Mouse (Mus musculus): ENCODE measurements at regions not wholly inside any gene's neighbourhood (a gene's known extent, or its start where the extent isn't known, plus 50 kb on each side); places are given as distances from the start of the nearest gene placed in this dataset.

GRCm38 (mm10) chr2:71666927-71667326, 78.5 kb upstream of the Itga6 start:
- DNase-seq (ENCODE audit: low spot score) (no peak), ATAC-seq (replicated peaks; ENCODE audit: low FRiP score) (no peak)
- 82% methylated on average over 2 of the region's 2 CpGs for WGBS
- no peaks in the 10 kb centered on the region for H3K9me3 ChIP-seq (ENCODE audit: control insufficient read depth, low read length)
- no peaks in the 10 kb centered on the region for H3K36me3 ChIP-seq (ENCODE audit: control insufficient read depth, insufficient read depth, low read length)
- peaks cover 27% of the 10 kb centered on the region for H3K4me1 ChIP-seq (replicated peaks; ENCODE audit: control insufficient read depth, insufficient read depth, low read length)
- no peak overlapping the region for H3K4me2 ChIP-seq
- H3K27me3 ChIP-seq (replicated peaks; ENCODE audit: control insufficient read depth, insufficient read depth, low read length), result no peaks in the 10 kb centered on the region
- no peak overlapping the region for H3K9ac ChIP-seq (ENCODE audit: low read depth, low read length)
- H3K27ac ChIP-seq (ENCODE audit: low read depth, low read length), result no peak overlapping the region
- H3K4me3 ChIP-seq (ENCODE audit: low read depth, low read length), result no peak overlapping the region

- peaks cover 19% of the 10 kb centered on the region for H3K4me1 ChIP-seq (replicated peaks; ENCODE audit: control insufficient read depth, insufficient read depth, low read length)
- WGBS, result 91% methylated on average over 3 of the region's 3 CpGs
- no peak overlapping the region for H3K4me3 ChIP-seq (ENCODE audit: low read depth, low read length)
- no peaks in the 10 kb centered on the region for H3K36me3 ChIP-seq (ENCODE audit: control insufficient read depth, insufficient read depth, low read length)
- H3K27ac ChIP-seq (ENCODE audit: low read depth, low read length), result no peak overlapping the region
- DNase-seq (ENCODE audit: low spot score), result no peak
- no peak overlapping the region for H3K4me2 ChIP-seq
- no peaks in the 10 kb centered on the region for H3K27me3 ChIP-seq (replicated peaks; ENCODE audit: control insufficient read depth, insufficient read depth, low read length)
- ATAC-seq (replicated peaks; ENCODE audit: low FRiP score), result no peak
- H3K9me3 ChIP-seq (ENCODE audit: control insufficient read depth, low read length), result no peaks in the 10 kb centered on the region
- H3K9ac ChIP-seq (ENCODE audit: low read depth, low read length), result no peak overlapping the region
Observed at GRCm38 (mm10) chr2:71667746-71668145, 77.7 kb upstream of the Itga6 start.

- H3K27ac ChIP-seq (ENCODE audit: low read depth, low read length), result peak overlapping the region; percentile 82
- H3K9ac ChIP-seq (ENCODE audit: low read depth, low read length), result no peak overlapping the region
- no peak overlapping the region for H3K4me3 ChIP-seq (ENCODE audit: low read depth, low read length)
- no peaks in the 10 kb centered on the region for H3K9me3 ChIP-seq (ENCODE audit: control insufficient read depth, low read length)
- peaks cover 6% of the 10 kb centered on the region for H3K4me1 ChIP-seq (replicated peaks; ENCODE audit: control insufficient read depth, insufficient read depth, low read length)
- ATAC-seq (replicated peaks; ENCODE audit: low FRiP score) (no peak), DNase-seq (ENCODE audit: low spot score) (no peak)
- no peaks in the 10 kb centered on the region for H3K36me3 ChIP-seq (ENCODE audit: control insufficient read depth, insufficient read depth, low read length)
- WGBS, result 47% methylated on average over 6 of the region's 6 CpGs
- no peak overlapping the region for H3K4me2 ChIP-seq
- no peaks in the 10 kb centered on the region for H3K27me3 ChIP-seq (replicated peaks; ENCODE audit: control insufficient read depth, insufficient read depth, low read length)
Observed at GRCm38 (mm10) chr2:71670228-71670790, 75.1 kb upstream of the Itga6 start.

GRCm38 (mm10) chr2:71670882-71671281, 74.5 kb upstream of the Itga6 start:
- no peak for DNase-seq (ENCODE audit: low spot score)
- Histone ChIP-seq H3K4me3 (ENCODE audit: low read depth, low read length) (no peak overlapping the region), H3K27ac (ENCODE audit: low read depth, low read length) (peak overlapping the region; percentile 82), H3K9ac (ENCODE audit: low read depth, low read length) (no peak overlapping the region), H3K9me3 (ENCODE audit: control insufficient read depth, low read length) (no peaks in the 10 kb centered on the region), H3K36me3 (ENCODE audit: control insufficient read depth, insufficient read depth, low read length) (no peaks in the 10 kb centered on the region), H3K4me1 (replicated peaks; ENCODE audit: control insufficient read depth, insufficient read depth, low read length) (peaks cover 3% of the 10 kb centered on the region), H3K27me3 (replicated peaks; ENCODE audit: control insufficient read depth, insufficient read depth, low read length) (no peaks in the 10 kb centered on the region), H3K4me2 (no peak overlapping the region)
- WGBS, result 43% methylated on average over 4 of the region's 4 CpGs
- ATAC-seq (replicated peaks; ENCODE audit: low FRiP score), result 0 out of 2 replicates have a peak, but pooled peaks have one; percentile 31

GRCm38 (mm10) chr2:71673087-71673920, 72.1 kb upstream of the Itga6 start:
- Histone ChIP-seq H3K27me3 (replicated peaks; ENCODE audit: control insufficient read depth, insufficient read depth, low read length) (no peaks in the 10 kb centered on the region), H3K36me3 (ENCODE audit: control insufficient read depth, insufficient read depth, low read length) (no peaks in the 10 kb centered on the region), H3K9ac (ENCODE audit: low read depth, low read length) (no peak overlapping the region), H3K4me1 (replicated peaks; ENCODE audit: control insufficient read depth, insufficient read depth, low read length) (peaks cover 3% of the 10 kb centered on the region), H3K4me2 (no peak overlapping the region), H3K4me3 (ENCODE audit: low read depth, low read length) (no peak overlapping the region), H3K27ac (ENCODE audit: low read depth, low read length) (no peak overlapping the region), H3K9me3 (ENCODE audit: control insufficient read depth, low read length) (no peaks in the 10 kb centered on the region)
- DNase-seq (ENCODE audit: low spot score), result no peak
- 75% methylated on average over 18 of the region's 18 CpGs for WGBS
- peak; percentile 36; the same call in 1 of the 2 replicates for ATAC-seq (replicated peaks; ENCODE audit: low FRiP score)

DNA sequence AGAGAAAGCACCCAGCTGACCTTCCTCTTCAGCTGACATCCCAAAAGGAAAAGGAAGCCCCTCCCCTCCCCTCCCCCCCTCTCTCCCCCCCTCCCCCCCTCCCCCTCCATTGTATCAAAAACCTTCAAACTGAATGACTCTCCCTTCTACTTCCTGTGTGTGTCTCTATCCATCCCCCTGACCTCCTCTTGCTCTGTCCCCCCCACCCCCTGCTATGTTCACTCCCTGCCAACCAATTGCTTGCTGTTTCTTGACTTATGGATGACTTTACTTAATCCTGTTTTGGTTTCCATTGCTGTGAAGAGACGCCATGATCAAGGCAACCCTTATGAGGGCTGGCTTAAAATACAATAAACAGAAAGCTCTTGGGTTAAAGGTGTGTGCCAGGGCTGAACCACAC, 64.7 kb upstream of the Itga6 start:
- Histone ChIP-seq H3K27ac (ENCODE audit: low read depth, low read length) (no peak overlapping the region), H3K4me2 (no peak overlapping the region), H3K9me3 (ENCODE audit: control insufficient read depth, low read length) (no peaks in the 10 kb centered on the region), H3K4me1 (replicated peaks; ENCODE audit: control insufficient read depth, insufficient read depth, low read length) (no peaks in the 10 kb centered on the region), H3K36me3 (ENCODE audit: control insufficient read depth, insufficient read depth, low read length) (no peaks in the 10 kb centered on the region), H3K4me3 (ENCODE audit: low read depth, low read length) (no peak overlapping the region), H3K27me3 (replicated peaks; ENCODE audit: control insufficient read depth, insufficient read depth, low read length) (no peaks in the 10 kb centered on the region), H3K9ac (ENCODE audit: low read depth, low read length) (no peak overlapping the region)
- WGBS, result 45% methylated on average over 1 of the region's 1 CpGs
- DNase-seq (ENCODE audit: low spot score) (no peak), ATAC-seq (replicated peaks; ENCODE audit: low FRiP score) (no peak)

GRCm38 (mm10) chr2:71681148-71681547, 64.3 kb upstream of the Itga6 start:
- DNase-seq (ENCODE audit: low spot score), result no peak
- Histone ChIP-seq H3K4me3 (ENCODE audit: low read depth, low read length) (no peak overlapping the region), H3K4me2 (no peak overlapping the region), H3K9me3 (ENCODE audit: control insufficient read depth, low read length) (no peaks in the 10 kb centered on the region), H3K9ac (ENCODE audit: low read depth, low read length) (no peak overlapping the region), H3K27me3 (replicated peaks; ENCODE audit: control insufficient read depth, insufficient read depth, low read length) (no peaks in the 10 kb centered on the region), H3K4me1 (replicated peaks; ENCODE audit: control insufficient read depth, insufficient read depth, low read length) (no peaks in the 10 kb centered on the region), H3K36me3 (ENCODE audit: control insufficient read depth, insufficient read depth, low read length) (no peaks in the 10 kb centered on the region), H3K27ac (ENCODE audit: low read depth, low read length) (no peak overlapping the region)
- no peak for ATAC-seq (replicated peaks; ENCODE audit: low FRiP score)
- 65% methylated on average over 4 of the region's 4 CpGs for WGBS

- no peak overlapping the region for H3K4me2 ChIP-seq
- ATAC-seq (replicated peaks; ENCODE audit: low FRiP score), result no peak
- 91% methylated on average over 4 of the region's 4 CpGs for WGBS
Observed at GRCm38 (mm10) chr2:71683375-71683774, 62.0 kb upstream of the Itga6 start.

GRCm38 (mm10) chr2:71685239-71685638, 60.2 kb upstream of the Itga6 start:
- H3K4me1 ChIP-seq (replicated peaks; ENCODE audit: control insufficient read depth, insufficient read depth, low read length), result no peaks in the 10 kb centered on the region
- no peak overlapping the region for H3K4me2 ChIP-seq
- H3K4me3 ChIP-seq (ENCODE audit: low read depth, low read length), result no peak overlapping the region
- H3K9me3 ChIP-seq (ENCODE audit: control insufficient read depth, low read length), result no peaks in the 10 kb centered on the region
- DNase-seq (ENCODE audit: low spot score) (no peak), ATAC-seq (replicated peaks; ENCODE audit: low FRiP score) (no peak)
- no peaks in the 10 kb centered on the region for H3K36me3 ChIP-seq (ENCODE audit: control insufficient read depth, insufficient read depth, low read length)
- H3K27ac ChIP-seq (ENCODE audit: low read depth, low read length), result no peak overlapping the region
- H3K9ac ChIP-seq (ENCODE audit: low read depth, low read length), result no peak overlapping the region
- no peaks in the 10 kb centered on the region for H3K27me3 ChIP-seq (replicated peaks; ENCODE audit: control insufficient read depth, insufficient read depth, low read length)
- 84% methylated on average over 7 of the region's 7 CpGs for WGBS

More at GRCm38 (mm10) chr2:71683375-71683774, 62.0 kb upstream of the Itga6 start:
- H3K4me1 ChIP-seq (replicated peaks; ENCODE audit: control insufficient read depth, insufficient read depth, low read length), result no peaks in the 10 kb centered on the region
- H3K36me3 ChIP-seq (ENCODE audit: control insufficient read depth, insufficient read depth, low read length), result no peaks in the 10 kb centered on the region
- no peaks in the 10 kb centered on the region for H3K9me3 ChIP-seq (ENCODE audit: control insufficient read depth, low read length)
- H3K27ac ChIP-seq (ENCODE audit: low read depth, low read length), result no peak overlapping the region
- no peak for DNase-seq (ENCODE audit: low spot score)
- no peak overlapping the region for H3K4me3 ChIP-seq (ENCODE audit: low read depth, low read length)
- H3K9ac ChIP-seq (ENCODE audit: low read depth, low read length), result no peak overlapping the region
- no peaks in the 10 kb centered on the region for H3K27me3 ChIP-seq (replicated peaks; ENCODE audit: control insufficient read depth, insufficient read depth, low read length)
